Mouse (Mus musculus) liver, embryonic 14.5 days (tissue): Measurements from ENCODE around the gene Agbl1. TPM values are rescaled to one million over a fixed set of nuclear protein-coding genes. Genes with fewer than 3 reads are reported as not detected.
A peak's percentile ranks its signal among the peaks of the same experiment; 100 is the strongest.

Experiments used
- ATAC-seq: fragments of 200-750 bp; cut with Nextera tagmentation; 2 replicates; pipeline ENCODE4 v1.8.0; 2017; ENCODE audit warnings: moderate number of reproducible peaks, mild to moderate bottlenecking, moderate library complexity; ENCODE audit not compliant: insufficient read depth
- DNase-seq, 3 experiments: peaks; one replicate each; pipeline ENCODE4 v3.0.0-alpha.2; 2012 to 2013; ENCODE audit warnings: low read depth in 3 of 3, low spot score in 3 of 3
- H3K27ac ChIP-seq: fragments of 300-500 bp; sonication (generic); 2 replicates; pipeline ENCODE4 v1.5.1; 2014; ENCODE audit warnings: moderate library complexity, mild to moderate bottlenecking, control low read depth, inconsistent platforms
- H3K27me3 ChIP-seq: fragments of 300-500 bp; sonication (generic); 2 replicates; pipeline ENCODE4 v1.6.1; 2014; ENCODE audit warnings: mild to moderate bottlenecking, low read length, moderate library complexity; ENCODE audit not compliant: control insufficient read depth, insufficient read depth
- H3K36me3 ChIP-seq: fragments of 300-500 bp; sonication (generic); replicated peaks from 2 replicates; pipeline ENCODE4 v1.6.1; 2014; ENCODE audit warnings: low read depth; ENCODE audit not compliant: control insufficient read depth, insufficient read depth
- H3K4me1 ChIP-seq, 2 experiments: fragments of 200-500 bp in 1 of 2; fragments of 300-500 bp in 1 of 2; sonication (generic) in 1 of 2; replicated peaks; 2 replicates each; pipeline ENCODE4 v1.6.1; 2012 to 2014; ENCODE audit warnings: antibody characterized with exemption in 1 of 2, inconsistent platforms in 1 of 2, low read length in 1 of 2; ENCODE audit not compliant: control insufficient read depth in 2 of 2, insufficient read depth in 2 of 2
- H3K4me2 ChIP-seq: fragments of 300-500 bp; sonication (generic); 2 replicates; pipeline ENCODE4 v1.6.1; 2014; ENCODE audit warnings: low read depth, mild to moderate bottlenecking, control low read depth, moderate library complexity
- H3K4me3 ChIP-seq, 2 experiments: fragments of 200-500 bp in 1 of 2; fragments of 300-500 bp in 1 of 2; sonication (generic) in 1 of 2; 2 replicates each; pipeline ENCODE4 v1.5.1; 2012 to 2014; ENCODE audit warnings: low read depth in 2 of 2, low read length in 2 of 2, mild to moderate bottlenecking in 2 of 2, control low read depth in 1 of 2, inconsistent platforms in 1 of 2, moderate library complexity in 1 of 2; ENCODE audit not compliant: insufficient read depth in 1 of 2
- H3K9ac ChIP-seq: fragments of 300-500 bp; sonication (generic); replicated peaks from 2 replicates; pipeline ENCODE4 v1.6.1; 2014; ENCODE audit warnings: mild to moderate bottlenecking, control low read depth, moderate library complexity
- H3K9me3 ChIP-seq: fragments of 300-500 bp; sonication (generic); 2 replicates; pipeline ENCODE4 v1.6.1; 2016; ENCODE audit warnings: low read length, mixed read lengths; ENCODE audit not compliant: control insufficient read depth
- CTCF ChIP-seq: IDR thresholded peaks from 2 replicates; pipeline ENCODE4 v1.5.1; 2016; ENCODE audit warnings: antibody characterized with exemption, low read depth, control low read depth
- EP300 ChIP-seq: IDR thresholded peaks from 2 replicates; pipeline ENCODE4 v1.6.1; 2016; ENCODE audit warnings: antibody characterized with exemption, low read depth
- WGBS: fragments of 180-500 bp; shearing (Covaris S2); extraction: QIAGEN DNeasy Blood & Tissue Kit; methylation state at CpG from one replicate; pipeline ENCODE4 v1.1.7; 2014; ENCODE audit not compliant: insufficient replicate concordance; 5-methylcytosine and 5-hydroxymethylcytosine counted together
- polyA plus RNA-seq, 2 experiments: library from polyadenylated mRNA; depleted of rRNA in 1 of 2; stranded (reverse) in 1 of 2; unstranded in 1 of 2; fragments of >200 nt; fragmentation: Nextera tagmentation in 1 of 2; extraction: Ambion mirVana in 1 of 2; gene quantifications; 2 replicates each; pipeline versions ENCODE4 v1.2.1 to v1.2.3; 2012 to 2014

The Agbl1 gene
- polyA plus RNA-seq, 2 experiments = not detected

- H3K36me3 ChIP-seq = no peaks in the 10 kb centered on the region
- H3K4me1 ChIP-seq = no peaks in the 10 kb centered on the region
- H3K4me3 ChIP-seq = no peak overlapping the region
- TF ChIP-seq CTCF (no peak), EP300 (no peak)
- no peak overlapping the region for H3K9ac ChIP-seq
- H3K27me3 ChIP-seq = no peaks in the 10 kb centered on the region
- 60% methylated on average over 5 of the region's 5 CpGs for WGBS
- ATAC-seq (no peak), DNase-seq (no peak)
- H3K4me2 ChIP-seq = no peak overlapping the region
- H3K27ac ChIP-seq = no peak overlapping the region
- no peaks in the 10 kb centered on the region for H3K9me3 ChIP-seq
Observed at GRCm38 (mm10) chr7:76911672-76912071, 682.0 kb downstream of the Agbl1 start.

GRCm38 (mm10) chr7:76918871-76919270 lies 689.2 kb downstream of the Agbl1 start:
- no peak overlapping the region for H3K27ac ChIP-seq
- H3K4me3 ChIP-seq = no peak overlapping the region
- no peak for ATAC-seq
- no peaks in the 10 kb centered on the region for H3K27me3 ChIP-seq
- H3K9ac ChIP-seq = no peak overlapping the region
- H3K4me2 ChIP-seq = no peak overlapping the region
- DNase-seq = no peak
- H3K4me1 ChIP-seq = no peaks in the 10 kb centered on the region
- no peaks in the 10 kb centered on the region for H3K36me3 ChIP-seq
- H3K9me3 ChIP-seq = no peaks in the 10 kb centered on the region
- TF ChIP-seq CTCF (no peak), EP300 (no peak)

GRCm38 (mm10) chr7:76921671-76922070 lies 692.0 kb downstream of the Agbl1 start:
- ATAC-seq (no peak), DNase-seq (no peak)
- H3K36me3 ChIP-seq = no peaks in the 10 kb centered on the region
- H3K4me2 ChIP-seq = no peak overlapping the region
- no peak overlapping the region for H3K9ac ChIP-seq
- H3K4me1 ChIP-seq = no peaks in the 10 kb centered on the region
- H3K9me3 ChIP-seq = no peaks in the 10 kb centered on the region
- WGBS = 55% methylated on average over 2 of the region's 2 CpGs
- H3K27ac ChIP-seq = no peak overlapping the region
- no peak overlapping the region for H3K4me3 ChIP-seq
- TF ChIP-seq CTCF = no peak
- TF ChIP-seq EP300 = no peak
- no peaks in the 10 kb centered on the region for H3K27me3 ChIP-seq

- Histone ChIP-seq H3K4me3 (no peak overlapping the region), H3K4me1 (no peaks in the 10 kb centered on the region), H3K4me2 (no peak overlapping the region), H3K27ac (no peak overlapping the region), H3K27me3 (no peaks in the 10 kb centered on the region), H3K9me3 (no peaks in the 10 kb centered on the region), H3K36me3 (no peaks in the 10 kb centered on the region), H3K9ac (no peak overlapping the region)
- TF ChIP-seq EP300 (no peak), CTCF (no peak)
- ATAC-seq (no peak), DNase-seq (no peak)
Observed at GRCm38 (mm10) chr7:76935219-76935618, 705.5 kb downstream of the Agbl1 start.

- Histone ChIP-seq H3K9ac (no peak overlapping the region), H3K27ac (no peak overlapping the region)
Observed at GRCm38 (mm10) chr7:76941531-76941930, 711.8 kb downstream of the Agbl1 start.

GRCm38 (mm10) chr7:76971334-76971733 lies 741.6 kb downstream of the Agbl1 start:
- H3K9ac ChIP-seq = no peak overlapping the region
- H3K9me3 ChIP-seq = no peaks in the 10 kb centered on the region
- WGBS = 5% methylated on average over 3 of the region's 3 CpGs
- H3K4me1 ChIP-seq = no peaks in the 10 kb centered on the region
- ATAC-seq = no peak
- no peak overlapping the region for H3K4me3 ChIP-seq
- DNase-seq = no peak
- no peaks in the 10 kb centered on the region for H3K27me3 ChIP-seq
- no peak overlapping the region for H3K4me2 ChIP-seq
- TF ChIP-seq CTCF (peak; percentile 35; the same call in 1 of the 2 replicates), EP300 (no peak)
- H3K27ac ChIP-seq = no peak overlapping the region
- H3K36me3 ChIP-seq = no peaks in the 10 kb centered on the region

More at GRCm38 (mm10) chr7:76941531-76941930, 711.8 kb downstream of the Agbl1 start:
- DNase-seq (no peak), ATAC-seq (no peak)
- Histone ChIP-seq H3K36me3 (no peaks in the 10 kb centered on the region), H3K4me3 (no peak overlapping the region), H3K4me2 (no peak overlapping the region), H3K9me3 (no peaks in the 10 kb centered on the region), H3K27me3 (no peaks in the 10 kb centered on the region), H3K4me1 (no peaks in the 10 kb centered on the region)
- TF ChIP-seq EP300 = no peak
- peak; percentile 45 for TF ChIP-seq CTCF
